In the genomic region with DNA sequence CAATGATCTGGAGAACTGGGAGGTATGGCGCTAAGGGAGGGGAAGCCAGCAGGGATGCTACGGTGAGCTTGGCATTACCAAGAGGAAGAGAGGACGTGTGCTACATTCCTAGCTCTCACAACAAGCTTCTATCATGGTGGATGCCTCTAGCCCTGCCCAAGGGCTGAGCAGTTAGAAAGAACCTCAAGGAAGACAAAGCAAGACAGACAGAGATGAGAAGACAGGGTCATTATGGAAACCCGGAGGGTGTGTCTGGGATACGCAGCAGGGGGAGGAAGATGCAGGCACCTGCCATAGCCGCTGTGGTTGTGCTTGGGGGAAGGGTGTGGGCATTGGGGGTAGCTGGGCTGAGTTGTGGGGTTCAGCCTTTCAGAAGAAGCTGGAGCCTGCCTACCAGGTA, we compare ENCODE assay signal across 23 mouse cellular contexts. TPM values are rescaled to one million over a fixed set of nuclear protein-coding genes. Genes with fewer than 3 reads are reported as not detected.
DNase-seq lines count a peak whose midpoint lies in the region; ATAC-seq lines count a peak whose summit lies in the region.
"Had no signal": no experiment of that assay in that cellular context is flagged by ENCODE, and none has a peak within 500 bp of the region (broad histone marks: within the 10 kb centered on the region; RNA-seq: fewer than 3 reads in every experiment).

No protein-coding gene starts in this region.

- peak overlapping the region; percentile 91 for H3K4me2 ChIP-seq in heart, embryonic 14.5 days (ENCODE audit: low read length)
- H3K4me2 ChIP-seq: embryonic facial prominence, embryonic 15.5 days; hindbrain, embryonic 15.5 days had no signal

- no peaks in the 10 kb centered on the region for H3K27me3 ChIP-seq in heart, embryonic 10.5 days (ENCODE audit: insufficient read depth, poor library complexity, severe bottlenecking)
- H3K27me3 ChIP-seq in heart, embryonic 14.5 days (ENCODE audit: control insufficient read depth, insufficient read depth, low read length), result no peaks in the 10 kb centered on the region
- no peaks in the 10 kb centered on the region for H3K27me3 ChIP-seq in midbrain, embryonic 10.5 days (ENCODE audit: low read depth, poor library complexity, severe bottlenecking)
- H3K27me3 ChIP-seq: hindbrain, embryonic 15.5 days had no signal

- H3K27ac ChIP-seq in heart, embryonic 10.5 days, result no peak overlapping the region
- H3K27ac ChIP-seq in heart, embryonic 14.5 days (replicated peaks in 1 of 2; ENCODE audit: control insufficient read depth in 1 of 2, insufficient read depth in 1 of 2, low read depth in 2 of 2, low read length in 2 of 2), result peak overlapping the region in 1 of 2 experiments; percentile 51; a peak in 1 of 4 replicates
- H3K27ac ChIP-seq in midbrain, embryonic 10.5 days (replicated peaks), result no peak overlapping the region
- H3K27ac ChIP-seq: embryonic facial prominence, embryonic 15.5 days; forebrain, embryonic 10.5 days; gastrocnemius, adult 2 months; hindbrain, embryonic 15.5 days had no signal

- H3K4me1 ChIP-seq in heart, embryonic 10.5 days, result peaks cover 55% of the 10 kb centered on the region
- H3K4me1 ChIP-seq in heart, embryonic 14.5 days (ENCODE audit: control insufficient read depth in 2 of 2, insufficient read depth in 2 of 2, low read length in 2 of 2), result peaks cover 16 to 44% of the 10 kb centered on the region in 2 experiments; a peak in 3 of 4 replicates
- no peaks in the 10 kb centered on the region for H3K4me1 ChIP-seq in midbrain, embryonic 10.5 days
- H3K4me1 ChIP-seq: embryonic facial prominence, embryonic 15.5 days; hindbrain, embryonic 15.5 days had no signal

- DNase-seq in heart, embryonic 10.5 days (ENCODE audit: low spot score), result no peak
- DNase-seq in heart, postnatal 25 days (ENCODE audit: low spot score), result no peak
- no peak for DNase-seq in heart, postnatal 14 days
- peak; percentile 46 for DNase-seq in ES-CJ7 (ENCODE audit: low read depth, low spot score)
- no peak for DNase-seq in midbrain, embryonic 10.5 days (ENCODE audit: low spot score)
- no peak for DNase-seq in urinary bladder, adult 2 months (ENCODE audit: low spot score)
- DNase-seq: adrenal gland, postnatal 10 days; cerebellum, adult 11 months; cerebellum, adult 8-10 months; cerebellum, postnatal 14 days; embryo, embryonic 11 days; gastrocnemius, adult 2 months; gastrocnemius, postnatal 25 days; kidney, adult 2 months had no signal

- H3K9me3 ChIP-seq in heart, embryonic 10.5 days, result no peaks in the 10 kb centered on the region
- no peaks in the 10 kb centered on the region for H3K9me3 ChIP-seq in heart, embryonic 14.5 days (ENCODE audit: control insufficient read depth, low read length)
- H3K9me3 ChIP-seq in midbrain, embryonic 10.5 days (replicated peaks), result no peaks in the 10 kb centered on the region
- H3K9me3 ChIP-seq: embryonic facial prominence, embryonic 15.5 days; forebrain, embryonic 10.5 days; hindbrain, embryonic 15.5 days had no signal

- WGBS in heart, embryonic 10.5 days, result 71% methylated on average over 6 of the region's 6 CpGs
- WGBS in heart, embryonic 14.5 days, result 65% methylated on average over 6 of the region's 6 CpGs
- WGBS in midbrain, embryonic 10.5 days, result 81% methylated on average over 6 of the region's 6 CpGs

- peak overlapping the region; percentile 96 for H3K9ac ChIP-seq in heart, embryonic 14.5 days (ENCODE audit: low read length)
- H3K9ac ChIP-seq: embryonic facial prominence, embryonic 15.5 days; hindbrain, embryonic 15.5 days had no signal

- 0 out of 2 replicates have a peak overlapping the region, but pooled peaks have one; percentile 20 for H3K4me3 ChIP-seq in heart, embryonic 10.5 days
- peak overlapping the region; percentile 5 to 78 for H3K4me3 ChIP-seq in heart, embryonic 14.5 days (ENCODE audit: control insufficient read depth in 1 of 2, insufficient read depth in 1 of 2, low read depth in 1 of 2, low read length in 2 of 2)
- H3K4me3 ChIP-seq in midbrain, embryonic 10.5 days, result no peak overlapping the region
- H3K4me3 ChIP-seq: embryonic facial prominence, embryonic 15.5 days; erythroblast, embryonic 14.5 days; forebrain, embryonic 10.5 days; gastrocnemius, adult 2 months; hindbrain, embryonic 15.5 days had no signal

- intact Hi-C loops in heart, postnatal 25 days (cut with DNase I), result no loop called here
- intact Hi-C loops in heart, postnatal 14 days (cut with DNase I), result no loop called here

- peaks cover 96% of the 10 kb centered on the region for H3K36me3 ChIP-seq in heart, embryonic 10.5 days
- H3K36me3 ChIP-seq in heart, embryonic 14.5 days (ENCODE audit: control insufficient read depth, insufficient read depth, low read length), result peaks cover 96% of the 10 kb centered on the region
- no peaks in the 10 kb centered on the region for H3K36me3 ChIP-seq in midbrain, embryonic 10.5 days
- H3K36me3 ChIP-seq: embryonic facial prominence, embryonic 15.5 days; forebrain, embryonic 10.5 days; hindbrain, embryonic 15.5 days had no signal

- ATAC-seq in heart, embryonic 14.5 days (ENCODE audit: insufficient number of reproducible peaks, insufficient read depth, low FRiP score, low read depth), result no peak
- ATAC-seq: forebrain, embryonic 14.5 days; intestine, embryonic 16.5 days had no signal

RNA-seq across cellular contexts. Expression of gene Mybpc3, which starts 5.6 kb away (rescaled TPM):
- polyA plus RNA-seq in heart, embryonic 10.5 days (2016; fragmentation: Nextera tagmentation; extraction: Ambion mirVana), result 450 and 1,030 TPM in 2 replicates
- total RNA-seq in heart, postnatal 25 days (2021), result 1,000 to 10,000 TPM; 1,615 to 1,699 TPM
- 789 and 806 TPM in 2 replicates for polyA plus RNA-seq in heart, embryonic 14.5 days (2014; fragmentation: Nextera tagmentation; extraction: Ambion mirVana)
- 1,000 to 10,000 TPM; 1,701 to 1,920 TPM for total RNA-seq in heart, postnatal 14 days (2021)
- polyA plus RNA-seq in midbrain, embryonic 10.5 days (2016; fragmentation: Nextera tagmentation; extraction: Ambion mirVana), result 0.02 TPM in 1 of 2 replicates, not detected in the other
- polyA plus RNA-seq in urinary bladder, adult 2 months (2012; rRNA removed), result 0.04 TPM in 2 replicates
- total RNA-seq: gastrocnemius, postnatal 25 days had no signal
- polyA plus RNA-seq: C2C12; erythroblast, embryonic 14.5 days; forebrain, embryonic 10.5 days; forebrain, embryonic 14.5 days; hindbrain, embryonic 11.5 days; hindbrain, embryonic 15.5 days; intestine, embryonic 16.5 days had no signal

RNA-seq across cellular contexts. Expression of gene Spi1, which starts 41.3 kb away (rescaled TPM):
- polyA plus RNA-seq in heart, embryonic 10.5 days (2016; fragmentation: Nextera tagmentation; extraction: Ambion mirVana), result 0.99 and 4.1 TPM in 2 replicates
- total RNA-seq in heart, postnatal 25 days (2021), result 1 to 10 TPM; 3.7 to 4.3 TPM
- polyA plus RNA-seq in heart, embryonic 14.5 days (2014; fragmentation: Nextera tagmentation; extraction: Ambion mirVana), result 4.8 and 5.1 TPM in 2 replicates
- 1 to 10 TPM; 4.1 TPM for total RNA-seq in heart, postnatal 14 days (2021)
- 3.6 and 5.6 TPM in 2 replicates for polyA plus RNA-seq in midbrain, embryonic 10.5 days (2016; fragmentation: Nextera tagmentation; extraction: Ambion mirVana)
- polyA plus RNA-seq in urinary bladder, adult 2 months (2012; rRNA removed), result 17.7 and 21.0 TPM in 2 replicates
- polyA plus RNA-seq: C2C12 had no signal

RNA-seq across cellular contexts. Expression of gene Slc39a13, which starts 53.3 kb away (rescaled TPM):
- polyA plus RNA-seq in heart, embryonic 10.5 days (2016; fragmentation: Nextera tagmentation; extraction: Ambion mirVana), result 32.6 and 37.5 TPM in 2 replicates
- total RNA-seq in heart, postnatal 25 days (2021), result 10 to 100 TPM; 22.9 to 28.2 TPM
- 50.6 and 52.0 TPM in 2 replicates for polyA plus RNA-seq in heart, embryonic 14.5 days (2014; fragmentation: Nextera tagmentation; extraction: Ambion mirVana)
- total RNA-seq in heart, postnatal 14 days (2021), result 10 to 100 TPM; 24.7 to 25.5 TPM
- polyA plus RNA-seq in midbrain, embryonic 10.5 days (2016; fragmentation: Nextera tagmentation; extraction: Ambion mirVana), result 20.5 and 26.3 TPM in 2 replicates
- polyA plus RNA-seq in urinary bladder, adult 2 months (2012; rRNA removed), result 63.7 and 87.4 TPM in 2 replicates

Comparison
In these comparisons a context has a peak if more than half of its experiments do, and no peak if none do; other contexts are left out.
1. RNA of gene Mybpc3, which starts 5.6 kb away (polyA plus RNA-seq): 789 to 806 TPM in heart, embryonic 14.5 days and 450 to 1,030 TPM in heart, embryonic 10.5 days; 0.04 TPM in urinary bladder, adult 2 months and 0.02 TPM in midbrain, embryonic 10.5 days; every median in the first group is over 100 times any median in the second.